Mouse (Mus musculus) left cerebral cortex, adult 11 months (tissue): ENCODE results near the gene S100a2.

Source experiments
- DNase-seq: peaks from one replicate; pipeline ENCODE4 v3.0.0; 2022; ENCODE audit warnings: low spot score

Gene S100a2

DNA sequence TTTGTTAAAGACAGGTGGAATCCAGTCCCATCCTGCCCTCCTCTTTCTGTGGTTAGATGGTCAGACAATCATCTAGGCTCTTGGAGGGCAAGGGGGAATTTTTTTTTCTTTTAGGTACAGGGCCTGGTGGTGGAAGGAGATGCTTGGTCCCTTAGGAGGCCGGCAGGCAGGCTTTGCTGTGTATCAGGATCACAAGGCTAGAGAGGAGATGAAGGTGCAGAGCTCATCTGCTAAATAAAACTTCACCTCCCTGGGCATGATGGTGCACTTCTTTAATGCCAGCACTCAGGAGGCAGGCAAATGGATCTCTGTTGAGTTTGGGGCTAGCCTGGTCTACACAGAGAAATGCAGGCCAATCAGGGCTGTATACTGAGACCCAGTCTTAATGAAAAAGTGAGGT, 25.9 kb downstream of the S100a2 start:
- DNase-seq, result no peak

GRCm38 (mm10) chr3:90617586-90617985, 27.5 kb downstream of the S100a2 start:
- DNase-seq, result no peak

DNA sequence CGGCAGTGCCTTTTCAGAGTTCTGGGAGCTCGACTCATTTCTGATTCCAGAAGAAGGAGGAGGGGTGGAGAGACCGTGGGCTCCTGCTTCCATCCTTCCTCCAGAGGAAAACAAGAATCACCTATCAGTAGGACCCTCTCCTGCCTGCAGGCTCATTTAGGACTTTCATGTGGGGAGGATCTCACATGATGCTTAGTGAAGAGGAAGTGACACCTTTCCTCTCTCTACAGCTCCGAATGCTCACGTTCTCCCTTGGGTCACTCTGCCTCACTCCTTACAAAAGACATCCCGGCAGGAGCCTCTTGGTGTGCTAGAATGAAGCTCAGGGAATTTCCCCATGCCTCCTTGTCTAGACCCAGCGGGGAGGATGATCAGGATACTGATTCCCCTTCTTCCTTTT, 31.5 kb downstream of the S100a2 start:
- DNase-seq, result no peak

GRCm38 (mm10) chr3:90623435-90624071, 33.5 kb downstream of the S100a2 start:
- no peak for DNase-seq

- no peak for DNase-seq
These were observed 35.4 kb downstream of the S100a2 start for GRCm38 (mm10) chr3:90625496-90625895.

DNA sequence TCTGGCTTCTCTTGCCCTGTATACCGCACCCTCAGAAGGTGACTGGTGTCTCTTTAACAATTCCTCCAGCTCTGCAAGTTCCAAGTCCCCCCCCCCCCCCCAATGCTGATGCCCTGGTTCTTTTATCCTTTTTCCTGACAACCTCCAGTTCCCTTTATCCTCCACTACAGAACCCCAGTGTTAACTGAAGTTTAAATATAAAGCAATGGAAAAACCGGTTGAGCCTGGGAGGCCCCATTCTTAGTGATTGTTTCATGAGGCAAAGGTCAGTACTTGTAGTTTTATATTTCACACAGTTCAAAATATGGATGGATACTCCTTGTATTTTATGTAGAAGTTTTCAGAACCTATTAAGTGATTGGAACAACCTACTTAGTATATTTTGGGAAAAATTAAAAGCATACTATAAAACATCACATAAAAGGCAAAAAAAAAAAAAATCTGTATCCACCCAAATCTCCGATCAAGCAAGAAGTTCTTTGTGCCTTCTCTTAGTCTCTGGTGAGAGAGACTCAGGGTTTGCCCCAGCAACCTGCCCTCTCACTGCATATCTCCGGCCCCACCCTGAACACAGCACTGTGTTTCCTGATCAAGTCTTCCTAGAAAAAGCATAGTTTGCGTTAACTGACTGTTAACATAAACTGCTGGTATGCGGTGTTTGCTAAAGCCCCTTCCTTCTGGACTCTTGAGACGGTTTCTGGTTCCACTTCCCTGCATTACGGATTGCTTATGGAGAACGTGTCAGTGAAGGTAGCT, 36.4 kb downstream of the S100a2 start:
- no peak for DNase-seq

DNA sequence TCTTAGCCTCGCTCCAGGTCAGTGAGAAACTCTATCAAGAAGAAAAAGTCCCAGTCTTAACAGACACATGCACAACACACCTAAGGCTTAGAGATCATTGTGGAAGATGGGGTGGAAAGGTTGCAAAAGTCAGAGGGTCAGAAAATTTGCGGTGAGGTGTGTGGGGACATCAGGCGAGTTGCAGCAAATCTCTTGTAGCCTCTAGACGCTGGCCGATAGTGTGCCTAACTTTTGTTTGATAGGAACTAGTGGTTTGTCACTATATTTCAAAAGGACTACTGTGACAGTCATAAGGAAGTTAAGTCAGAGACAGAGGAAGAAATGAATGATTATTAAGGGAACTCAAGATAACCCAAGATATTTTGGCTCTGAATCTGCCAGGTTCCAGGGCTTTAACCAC, 37.3 kb downstream of the S100a2 start:
- DNase-seq, result no peak

DNA sequence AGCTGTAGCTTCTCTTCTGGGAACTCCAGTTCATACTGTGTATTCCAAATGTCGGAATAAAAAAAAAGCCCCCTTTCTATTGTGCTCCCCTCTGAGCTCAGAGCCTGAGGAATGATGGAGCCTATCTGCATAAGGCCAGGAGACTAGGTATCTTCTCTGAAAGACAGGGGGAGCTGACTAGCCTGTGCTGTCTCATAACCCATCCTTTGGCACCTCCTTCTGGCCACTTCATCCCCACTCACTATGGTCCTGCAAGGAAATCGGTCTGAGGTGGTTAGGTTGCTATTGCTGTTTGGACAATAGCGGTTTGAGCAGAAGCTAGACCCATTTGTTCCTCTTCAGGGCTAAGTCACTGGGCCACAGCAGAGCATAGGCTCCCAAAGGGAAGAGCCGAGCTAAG, 37.8 kb downstream of the S100a2 start:
- DNase-seq, result no peak

DNA sequence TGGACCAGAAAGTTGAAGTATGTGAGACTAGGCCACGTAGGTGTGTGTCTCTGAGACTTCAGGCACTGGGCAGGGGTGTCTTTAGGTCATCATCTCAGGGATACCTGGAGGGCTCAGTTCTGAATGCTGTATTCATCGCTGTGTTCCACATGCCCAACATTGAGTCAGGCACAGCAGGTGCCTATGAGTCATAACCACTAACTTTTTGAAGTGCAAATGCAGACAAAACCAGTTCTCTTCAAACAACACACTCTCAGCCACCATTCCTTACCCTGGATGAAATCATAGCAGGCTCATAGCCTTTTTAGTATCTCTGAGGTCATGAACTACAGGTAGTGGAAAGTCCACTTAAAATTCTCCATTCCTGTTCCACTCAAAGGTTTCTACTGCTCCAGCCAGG, 39.3 kb downstream of the S100a2 start:
- no peak for DNase-seq

DNA sequence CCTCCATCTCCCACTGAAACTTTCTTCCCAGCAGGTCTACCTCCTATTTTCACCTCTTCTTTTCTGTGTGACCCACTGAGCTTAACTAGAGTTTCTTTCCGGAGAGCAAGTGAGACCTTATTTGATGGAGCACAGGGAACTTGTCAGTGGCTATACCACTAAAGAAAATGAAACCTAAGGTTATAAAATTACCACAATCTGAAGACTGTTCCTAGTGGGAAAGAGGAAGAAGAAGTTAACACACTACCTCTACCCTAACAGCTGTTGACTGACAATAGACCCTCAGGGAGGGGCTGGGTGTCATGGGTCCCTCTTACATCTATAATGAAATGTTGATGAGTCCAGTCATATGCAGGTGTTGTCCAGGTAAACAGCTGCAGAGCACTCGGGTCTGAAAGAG, 41.9 kb downstream of the S100a2 start:
- DNase-seq, result no peak

GRCm38 (mm10) chr3:90638511-90639275, 48.6 kb downstream of the S100a2 start:
- no peak for DNase-seq

- no peak for DNase-seq
These were observed 49.6 kb downstream of the S100a2 start for GRCm38 (mm10) chr3:90639511-90640154.

DNA sequence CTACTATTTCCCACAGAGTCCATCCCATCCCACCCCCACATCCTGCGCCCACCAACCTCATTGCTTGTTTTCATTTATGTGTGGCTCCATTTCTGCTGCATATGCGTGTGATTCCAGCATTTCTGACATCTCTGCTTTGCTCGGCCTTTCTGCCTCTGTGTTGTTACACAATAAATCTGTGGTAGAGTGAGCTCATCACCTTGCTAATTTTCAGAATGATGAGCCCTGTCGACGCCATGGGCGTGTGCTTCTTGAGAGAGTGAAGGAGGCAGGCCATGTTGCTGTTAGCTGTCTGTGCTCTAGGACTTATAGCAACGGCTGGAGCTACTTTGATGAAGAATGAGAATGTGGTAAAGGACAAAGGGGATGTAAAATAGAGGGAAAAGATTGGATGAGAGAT, 50.9 kb downstream of the S100a2 start:
- no peak for DNase-seq
